Mouse (Mus musculus): ENCODE measurements around the gene Vgll4.
"Not testable (repeated sequence)": the region's sequence is repeated elsewhere in the genome, so short reads cannot be mapped to it uniquely, and the experiment has no call there.

Gene Vgll4

GRCm38 (mm10) chr6:114936297-114936940 is 33.4 kb downstream of the Vgll4 start:
- DNase-seq: peak; percentile 75

- peak; percentile 68 for DNase-seq
Measured at GRCm38 (mm10) chr6:114935362-114935761, 34.4 kb downstream of the Vgll4 start.

GRCm38 (mm10) chr6:114934045-114934444 is 35.7 kb downstream of the Vgll4 start:
- peak; percentile 81 for DNase-seq

- DNase-seq: peak; percentile 78
Measured at GRCm38 (mm10) chr6:114932991-114933392, 36.8 kb downstream of the Vgll4 start.

GRCm38 (mm10) chr6:114932116-114932500 is 37.7 kb downstream of the Vgll4 start:
- peak; percentile 76 for DNase-seq

- DNase-seq: peak; percentile 93
Measured at GRCm38 (mm10) chr6:114931212-114932115, 38.3 kb downstream of the Vgll4 start.

- DNase-seq: peak; percentile 85
Measured at GRCm38 (mm10) chr6:114930646-114931045, 39.1 kb downstream of the Vgll4 start.

- DNase-seq: peak; percentile 90
Measured at GRCm38 (mm10) chr6:114930038-114930591, 39.7 kb downstream of the Vgll4 start.

GRCm38 (mm10) chr6:114929346-114929745 is 40.4 kb downstream of the Vgll4 start:
- DNase-seq: peak; percentile 86

GRCm38 (mm10) chr6:114928462-114928861 is 41.3 kb downstream of the Vgll4 start:
- peak; percentile 97 for DNase-seq

- DNase-seq: no peak
Measured at GRCm38 (mm10) chr6:114927400-114927799, 42.4 kb downstream of the Vgll4 start.

GRCm38 (mm10) chr6:114926369-114927157 is 43.2 kb downstream of the Vgll4 start:
- peak; percentile 88 for DNase-seq

- DNase-seq: peak; percentile 76
Measured at GRCm38 (mm10) chr6:114925196-114925595, 44.6 kb downstream of the Vgll4 start.

- not testable (repeated sequence) for DNase-seq
Measured at GRCm38 (mm10) chr6:114922355-114923096, 47.3 kb downstream of the Vgll4 start.

GRCm38 (mm10) chr6:114921632-114922354 is 48.0 kb downstream of the Vgll4 start:
- DNase-seq: peak; percentile 100

- peak; percentile 98 for DNase-seq
Measured at GRCm38 (mm10) chr6:114920523-114921445, 49.0 kb downstream of the Vgll4 start.

GRCm38 (mm10) chr6:114919670-114920313 is 50.0 kb downstream of the Vgll4 start:
- no peak for DNase-seq

- DNase-seq: peak; percentile 90
Measured at GRCm38 (mm10) chr6:114918994-114919393, 50.8 kb downstream of the Vgll4 start.

- peak; percentile 98 for DNase-seq
Measured at GRCm38 (mm10) chr6:114917770-114918635, 51.8 kb downstream of the Vgll4 start.
